Mouse (Mus musculus): ENCODE results near the gene Map3k10. TPM values are rescaled to one million over a fixed set of nuclear protein-coding genes. Genes with fewer than 3 reads are reported as not detected.
A peak's percentile ranks its signal among the peaks of the same experiment; 100 is the strongest.

Gene Map3k10
- polyA plus RNA-seq, 1 experiment from 2014 or later = 4.2 TPM

DNA sequence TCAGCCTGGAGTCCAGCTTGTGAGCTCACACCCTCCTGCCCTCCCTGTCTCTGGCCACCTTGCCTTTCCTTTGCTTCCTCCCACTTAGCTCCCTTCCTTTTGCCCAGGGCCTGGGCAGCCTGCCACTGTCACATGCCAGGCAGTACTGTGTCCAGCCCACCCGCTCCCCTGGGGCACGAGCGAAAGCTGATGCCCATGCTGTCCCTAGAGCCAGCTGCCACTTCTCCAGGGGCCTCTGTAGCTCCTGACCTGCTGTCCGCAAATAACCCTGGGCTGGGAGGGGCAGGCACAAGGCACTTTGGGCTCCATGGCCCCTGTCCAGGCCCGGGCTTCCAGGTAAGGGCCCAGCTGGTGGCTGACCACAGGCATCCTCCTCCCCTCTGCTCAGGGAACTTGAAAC lies 66.8 kb downstream of the Map3k10 start:
- H3K4me1 ChIP-seq (replicated peaks; ENCODE audit: control insufficient read depth, insufficient read depth) = peaks cover 6% of the 10 kb centered on the region
- peaks cover 5% of the 10 kb centered on the region for H3K36me3 ChIP-seq (ENCODE audit: control insufficient read depth, insufficient read depth, low read length)
- H3K4me3 ChIP-seq (ENCODE audit: low read depth, low read length) = no peak overlapping the region
- DNase-seq (ENCODE audit: low spot score) (no peak), ATAC-seq (ENCODE audit: low FRiP score, low TSS enrichment) (no peak)
- H3K27me3 ChIP-seq (ENCODE audit: control insufficient read depth, insufficient read depth, low read length) = no peaks in the 10 kb centered on the region
- peak overlapping the region; percentile 56 for H3K27ac ChIP-seq (replicated peaks)
- H3K4me2 ChIP-seq (replicated peaks; ENCODE audit: low read depth) = no peak overlapping the region
- WGBS = 49% methylated on average over 5 of the region's 5 CpGs
- TF ChIP-seq CTCF (IDR thresholded peaks at IDR 0.05; ENCODE audit: low read depth) (no peak), EP300 (optimal IDR thresholded peaks at IDR 0.05) (no peak)
- peak overlapping the region; percentile 41 for H3K9ac ChIP-seq (ENCODE audit: low read length)
- H3K9me3 ChIP-seq (ENCODE audit: control insufficient read depth, low read length) = no peaks in the 10 kb centered on the region

DNA sequence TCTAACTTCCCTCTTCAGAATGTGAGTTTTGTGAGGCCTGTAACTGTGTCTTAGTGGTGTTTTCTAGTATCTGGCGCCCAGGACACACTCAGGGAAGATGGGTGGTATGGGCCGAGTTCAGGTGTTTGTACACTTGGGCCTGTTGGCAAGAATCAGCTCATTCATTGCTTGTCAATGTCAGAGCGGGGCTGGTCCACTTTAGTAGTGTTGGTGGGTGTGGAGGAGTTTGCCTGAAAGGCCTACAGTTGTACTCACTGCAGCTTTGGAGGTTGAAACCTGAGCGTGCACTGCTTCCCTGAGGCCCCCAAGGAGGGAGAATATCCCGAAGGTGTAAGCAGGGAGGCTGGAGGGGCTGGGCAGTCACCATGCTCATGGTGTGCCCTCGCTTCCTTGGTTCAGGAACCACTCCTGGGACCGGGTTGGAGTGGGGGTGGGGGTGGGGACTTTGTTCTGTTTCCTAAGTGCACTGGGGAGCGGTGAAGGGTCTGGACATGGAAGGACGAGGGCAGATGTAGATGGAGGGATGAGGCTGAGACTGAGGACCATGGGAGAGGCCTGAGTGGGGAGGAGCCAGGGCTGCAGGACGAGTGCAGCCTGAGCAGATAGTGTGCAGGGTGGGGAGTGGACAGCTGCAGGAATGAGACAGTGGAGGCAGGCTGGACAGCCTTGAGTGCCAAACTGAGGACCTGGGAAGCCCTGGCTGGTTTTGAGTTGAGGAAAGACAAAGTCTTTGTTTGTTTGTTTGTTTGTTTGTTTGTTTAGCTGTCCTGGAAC lies 67.7 kb downstream of the Map3k10 start:
- no peaks in the 10 kb centered on the region for H3K27me3 ChIP-seq (ENCODE audit: control insufficient read depth, insufficient read depth, low read length)
- TF ChIP-seq EP300 (optimal IDR thresholded peaks at IDR 0.05) (no peak), CTCF (IDR thresholded peaks at IDR 0.05; ENCODE audit: low read depth) (no peak)
- peaks cover 5% of the 10 kb centered on the region for H3K36me3 ChIP-seq (ENCODE audit: control insufficient read depth, insufficient read depth, low read length)
- H3K9ac ChIP-seq (ENCODE audit: low read length) = 0 out of 2 replicates have a peak overlapping the region, but pooled peaks have one; percentile 41
- no peak overlapping the region for H3K4me3 ChIP-seq (ENCODE audit: low read depth, low read length)
- H3K4me2 ChIP-seq (replicated peaks; ENCODE audit: low read depth) = no peak overlapping the region
- peaks cover 6% of the 10 kb centered on the region for H3K4me1 ChIP-seq (replicated peaks; ENCODE audit: control insufficient read depth, insufficient read depth)
- DNase-seq (ENCODE audit: low spot score) (no peak), ATAC-seq (ENCODE audit: low FRiP score, low TSS enrichment) (no peak)
- no peak overlapping the region for H3K27ac ChIP-seq (replicated peaks)
- WGBS = 46% methylated on average over 10 of the region's 10 CpGs
- no peaks in the 10 kb centered on the region for H3K9me3 ChIP-seq (ENCODE audit: control insufficient read depth, low read length)

Other genes with a start within 250 kb of the Map3k10 start
- 0.24 and 0.25 TPM in 2 replicates for gene Sptbn4, start 226.9 kb downstream of the Map3k10 start, polyA plus RNA-seq (2015; fragmentation: Nextera tagmentation; extraction: Ambion mirVana)
- gene Blvrb, start 226.6 kb downstream of the Map3k10 start, polyA plus RNA-seq (2015; fragmentation: Nextera tagmentation; extraction: Ambion mirVana) = 97.3 and 103 TPM in 2 replicates
- 23.9 and 25.2 TPM in 2 replicates for gene Sertad3, start 200.8 kb downstream of the Map3k10 start, polyA plus RNA-seq (2015; fragmentation: Nextera tagmentation; extraction: Ambion mirVana)
- gene Sertad1, start 187.7 kb downstream of the Map3k10 start, polyA plus RNA-seq (2015; fragmentation: Nextera tagmentation; extraction: Ambion mirVana) = 50.0 and 53.0 TPM in 2 replicates
- gene Prx, start 175.3 kb downstream of the Map3k10 start, polyA plus RNA-seq (2015; fragmentation: Nextera tagmentation; extraction: Ambion mirVana) = 2.1 and 2.2 TPM in 2 replicates
- 0.23 and 0.39 TPM in 2 replicates for gene Hipk4, start 151.3 kb downstream of the Map3k10 start, polyA plus RNA-seq (2015; fragmentation: Nextera tagmentation; extraction: Ambion mirVana)
- 117 and 128 TPM in 2 replicates for gene Pld3, start 121.4 kb downstream of the Map3k10 start, polyA plus RNA-seq (2015; fragmentation: Nextera tagmentation; extraction: Ambion mirVana)
- gene 2310022A10Rik, start 121.4 kb downstream of the Map3k10 start, polyA plus RNA-seq (2015; fragmentation: Nextera tagmentation; extraction: Ambion mirVana) = 11.4 TPM in 2 replicates
- gene Akt2, start 83.0 kb downstream of the Map3k10 start, polyA plus RNA-seq (2015; fragmentation: Nextera tagmentation; extraction: Ambion mirVana) = 42.6 and 46.5 TPM in 2 replicates
- 1.4 and 1.6 TPM in 2 replicates for gene Ttc9b, start 20.7 kb downstream of the Map3k10 start, polyA plus RNA-seq (2015; fragmentation: Nextera tagmentation; extraction: Ambion mirVana)
- gene Zfp607b, start 14.7 kb upstream of the Map3k10 start, polyA plus RNA-seq (2015; fragmentation: Nextera tagmentation; extraction: Ambion mirVana) = 1.9 and 2.0 TPM in 2 replicates
- 8.4 and 9.3 TPM in 2 replicates for gene Zfp60, start 56.8 kb upstream of the Map3k10 start, polyA plus RNA-seq (2015; fragmentation: Nextera tagmentation; extraction: Ambion mirVana)
- 1.3 and 1.6 TPM in 2 replicates for gene Zfp626, start 132.6 kb upstream of the Map3k10 start, polyA plus RNA-seq (2015; fragmentation: Nextera tagmentation; extraction: Ambion mirVana)
- 2.8 and 3.0 TPM in 2 replicates for gene Zfp59, start 164.0 kb upstream of the Map3k10 start, polyA plus RNA-seq (2015; fragmentation: Nextera tagmentation; extraction: Ambion mirVana)
- 1.4 and 1.6 TPM in 2 replicates for gene Zfp607a, start 182.9 kb upstream of the Map3k10 start, polyA plus RNA-seq (2015; fragmentation: Nextera tagmentation; extraction: Ambion mirVana)

All from stomach, postnatal 0 days (tissue).